Mouse (Mus musculus) layer of hippocampus, adult 2 months (tissue): Measurements from ENCODE around the gene Cep350. TPM values are rescaled to one million over a fixed set of nuclear protein-coding genes. Genes with fewer than 3 reads are reported as not detected.
"Not testable (repeated sequence)": the region's sequence is repeated elsewhere in the genome, so short reads cannot be mapped to it uniquely, and the experiment has no call there.

Source experiments
- DNase-seq, 2 experiments: peaks; one replicate each; pipeline ENCODE4 v3.0.0; 2022; ENCODE audit warnings: low spot score in 2 of 2
- H3K27ac ChIP-seq: fragments of 200-600 bp; 2 replicates; pipeline ENCODE4 v1.8.1; 2022
- H3K4me3 ChIP-seq: fragments of 200-600 bp; 2 replicates; pipeline ENCODE4 v1.8.1; 2022; ENCODE audit warnings: mild to moderate bottlenecking
- CTCF ChIP-seq: fragments of 200-600 bp; conservative IDR thresholded peaks from 2 replicates; pipeline ENCODE4 v1.8.1; 2022; ENCODE audit warnings: antibody characterized with exemption, mild to moderate bottlenecking, moderate library complexity
- total RNA-seq, 2 experiments: library from RNA; stranded (reverse); gene quantifications; 2 replicates each; pipeline ENCODE4 v1.2.3; 2021

Gene Cep350
- total RNA-seq, 2 experiments from 2014 or later: 48.9 to 52.1 TPM

- peak in 1 of 2 experiments; percentile 5 for DNase-seq
- no peak for TF ChIP-seq CTCF
- H3K4me3 ChIP-seq: peak overlapping the region; percentile 92
Measured at GRCm38 (mm10) chr1:155972146-155973067, 648 bp downstream of the Cep350 start.

GRCm38 (mm10) chr1:155949170-155949569 is 23.9 kb downstream of the Cep350 start:
- Histone ChIP-seq H3K27ac (no peak overlapping the region), H3K4me3 (no peak overlapping the region)
- DNase-seq: no peak
- no peak for TF ChIP-seq CTCF

More at GRCm38 (mm10) chr1:155972146-155973067, 648 bp downstream of the Cep350 start:
- H3K27ac ChIP-seq: peak overlapping the region; percentile 98

GRCm38 (mm10) chr1:155944361-155944760 is 28.7 kb downstream of the Cep350 start:
- DNase-seq: no peak
- no peak overlapping the region for H3K27ac ChIP-seq
- no peak for TF ChIP-seq CTCF

GRCm38 (mm10) chr1:155937416-155937815 is 35.6 kb downstream of the Cep350 start:
- DNase-seq: no peak
- TF ChIP-seq CTCF: no peak
- H3K4me3 ChIP-seq: no peak overlapping the region
- no peak overlapping the region for H3K27ac ChIP-seq

More at GRCm38 (mm10) chr1:155944361-155944760, 28.7 kb downstream of the Cep350 start:
- H3K4me3 ChIP-seq: no peak overlapping the region

GRCm38 (mm10) chr1:155934702-155935101 is 38.4 kb downstream of the Cep350 start:
- H3K27ac ChIP-seq: no peak overlapping the region
- no peak for TF ChIP-seq CTCF
- no peak for DNase-seq
- no peak overlapping the region for H3K4me3 ChIP-seq

GRCm38 (mm10) chr1:155903561-155903960 is 69.5 kb downstream of the Cep350 start:
- no peak for TF ChIP-seq CTCF
- H3K4me3 ChIP-seq: no peak overlapping the region
- no peak for DNase-seq
- H3K27ac ChIP-seq: no peak overlapping the region

- DNase-seq: no peak
- no peak for TF ChIP-seq CTCF
- H3K27ac ChIP-seq: no peak overlapping the region
- H3K4me3 ChIP-seq: no peak overlapping the region
Measured at GRCm38 (mm10) chr1:155901348-155901747, 71.7 kb downstream of the Cep350 start.

GRCm38 (mm10) chr1:155894382-155894781 is 78.7 kb downstream of the Cep350 start:
- TF ChIP-seq CTCF: no peak
- no peak overlapping the region for H3K27ac ChIP-seq
- no peak for DNase-seq
- H3K4me3 ChIP-seq: no peak overlapping the region

GRCm38 (mm10) chr1:155886846-155887245 is 86.2 kb downstream of the Cep350 start:
- no peak for TF ChIP-seq CTCF
- DNase-seq: no peak
- no peak overlapping the region for H3K4me3 ChIP-seq

GRCm38 (mm10) chr1:155882646-155883231 is 90.3 kb downstream of the Cep350 start:
- H3K4me3 ChIP-seq, H3K27ac ChIP-seq, DNase-seq: not testable (repeated sequence)

More at GRCm38 (mm10) chr1:155886846-155887245, 86.2 kb downstream of the Cep350 start:
- no peak overlapping the region for H3K27ac ChIP-seq

GRCm38 (mm10) chr1:155879596-155879995 is 93.5 kb downstream of the Cep350 start:
- no peak overlapping the region for H3K4me3 ChIP-seq
- TF ChIP-seq CTCF: no peak
- no peak for DNase-seq
- H3K27ac ChIP-seq: no peak overlapping the region

- Histone ChIP-seq H3K4me3 (no peak overlapping the region), H3K27ac (no peak overlapping the region)
- peak; percentile 55 for TF ChIP-seq CTCF
- DNase-seq: no peak
Measured at GRCm38 (mm10) chr1:155862967-155863366, 110.1 kb downstream of the Cep350 start.

- no peak for TF ChIP-seq CTCF
- DNase-seq: peak in 1 of 2 experiments; percentile 16
- Histone ChIP-seq H3K27ac (peak overlapping the region; percentile 25; the same call in 1 of the 2 replicates), H3K4me3 (no peak overlapping the region)
Measured at GRCm38 (mm10) chr1:155854926-155855702, 117.9 kb downstream of the Cep350 start.
